Mouse (Mus musculus): Measurements from ENCODE around the gene Zswim7. TPM values are rescaled to one million over a fixed set of nuclear protein-coding genes. Genes with fewer than 3 reads are reported as not detected.

Zswim7 gene
- polyA plus RNA-seq, 1 experiment: 7.8 TPM

DNA sequence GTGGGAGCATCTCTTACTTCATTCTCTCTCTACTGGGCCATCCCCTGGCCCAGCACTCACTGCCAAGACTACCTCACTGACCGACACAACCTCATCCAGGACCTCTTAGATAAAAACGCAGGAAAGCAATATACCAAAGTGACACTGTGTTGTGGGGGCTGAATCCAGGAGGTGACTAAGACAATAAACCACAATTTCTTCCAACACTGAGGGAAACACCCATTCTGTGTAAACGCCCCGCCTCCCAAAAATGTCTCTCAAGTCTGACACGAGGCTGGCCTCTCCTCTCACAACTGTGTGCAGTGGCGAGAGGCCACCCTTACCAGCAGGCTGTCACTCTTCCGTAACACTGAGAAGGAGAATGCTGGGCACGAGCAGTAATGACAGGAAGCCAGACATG is 12.8 kb downstream of the Zswim7 start:
- TF ChIP-seq POLR2A (IDR thresholded peaks at IDR 0.05; ENCODE audit: borderline replicate concordance, control insufficient read depth, low read depth, low read length) (no peak), CTCF (IDR thresholded peaks at IDR 0.05; ENCODE audit: control insufficient read depth, insufficient read depth, low read length) (no peak)
- Histone ChIP-seq H3K4me1 (ENCODE audit: control insufficient read depth, insufficient read depth, low read length) (no peaks in the 10 kb centered on the region), H3K27ac (ENCODE audit: control insufficient read depth, insufficient read depth, low read depth, low read length, poor library complexity) (no peak overlapping the region), H3K4me3 (replicated peaks; ENCODE audit: control insufficient read depth, low read depth, low read length) (no peak overlapping the region)
- 66% methylated on average over 8 of the region's 8 CpGs for WGBS

DNA sequence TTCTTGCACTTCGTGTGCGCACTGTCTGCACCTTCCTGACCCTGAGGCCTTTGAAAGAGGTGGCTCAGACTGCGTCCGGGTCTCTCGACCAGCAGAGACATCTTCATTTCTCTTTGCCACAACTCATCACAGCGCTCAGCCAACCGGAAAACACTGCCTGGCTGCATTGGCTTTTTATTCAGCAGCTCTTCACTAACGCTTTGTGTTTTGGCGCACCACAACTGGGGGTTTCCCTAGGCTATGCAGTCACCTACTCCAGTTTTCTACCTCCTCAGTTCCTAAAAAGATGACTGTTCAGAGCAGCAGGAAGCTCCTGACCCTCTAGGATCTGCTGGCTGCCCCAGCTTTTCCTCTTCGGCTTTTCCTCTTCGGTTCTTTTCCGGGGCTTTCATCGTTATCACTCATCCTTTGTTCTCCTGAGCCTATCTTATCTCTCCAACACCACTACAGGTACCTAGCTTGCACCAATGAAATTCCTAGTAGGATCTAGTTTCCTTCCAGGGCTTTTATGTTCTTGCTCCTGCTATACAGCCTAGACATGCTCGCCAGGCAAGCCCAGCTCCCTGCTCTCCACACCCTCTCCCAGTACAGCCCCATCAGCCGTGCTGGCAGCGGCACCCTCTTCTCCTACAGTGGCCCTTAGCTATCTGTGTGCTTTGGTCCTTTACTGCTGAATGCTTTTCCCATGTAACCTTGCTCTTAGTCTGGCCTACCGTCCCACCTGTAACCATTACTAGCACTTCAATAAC is 14.5 kb downstream of the Zswim7 start:
- Histone ChIP-seq H3K4me1 (ENCODE audit: control insufficient read depth, insufficient read depth, low read length) (no peaks in the 10 kb centered on the region), H3K27ac (ENCODE audit: control insufficient read depth, insufficient read depth, low read depth, low read length, poor library complexity) (no peak overlapping the region), H3K4me3 (replicated peaks; ENCODE audit: control insufficient read depth, low read depth, low read length) (no peak overlapping the region)
- 83% methylated on average over 17 of the region's 17 CpGs for WGBS
- no peak for TF ChIP-seq POLR2A (IDR thresholded peaks at IDR 0.05; ENCODE audit: borderline replicate concordance, control insufficient read depth, low read depth, low read length)
- no peak for TF ChIP-seq CTCF (IDR thresholded peaks at IDR 0.05; ENCODE audit: control insufficient read depth, insufficient read depth, low read length)

DNA sequence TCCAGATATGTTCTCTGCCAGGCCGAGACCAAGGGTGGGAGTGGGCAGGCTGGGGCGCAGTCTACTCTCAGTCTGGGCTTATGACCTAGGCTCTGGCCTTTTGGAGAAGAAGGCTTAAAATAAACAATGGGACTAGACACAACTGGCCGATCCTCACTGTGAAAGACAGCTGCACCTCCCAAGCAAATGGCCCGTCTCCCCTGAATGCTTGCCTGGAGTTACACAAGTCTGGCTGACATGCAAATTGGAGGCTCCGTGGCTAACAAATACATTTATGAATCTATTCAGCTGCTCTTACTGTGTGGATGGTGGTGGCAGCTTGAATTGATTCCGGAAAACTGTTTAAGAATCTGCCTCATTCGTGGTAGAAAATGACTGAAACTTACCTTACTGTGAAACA is 15.5 kb downstream of the Zswim7 start:
- Histone ChIP-seq H3K27ac (ENCODE audit: control insufficient read depth, insufficient read depth, low read depth, low read length, poor library complexity) (no peak overlapping the region), H3K4me3 (replicated peaks; ENCODE audit: control insufficient read depth, low read depth, low read length) (no peak overlapping the region), H3K4me1 (ENCODE audit: control insufficient read depth, insufficient read depth, low read length) (no peaks in the 10 kb centered on the region)
- TF ChIP-seq POLR2A (IDR thresholded peaks at IDR 0.05; ENCODE audit: borderline replicate concordance, control insufficient read depth, low read depth, low read length) (no peak), CTCF (IDR thresholded peaks at IDR 0.05; ENCODE audit: control insufficient read depth, insufficient read depth, low read length) (no peak)
- 85% methylated on average over 7 of the region's 7 CpGs for WGBS

DNA sequence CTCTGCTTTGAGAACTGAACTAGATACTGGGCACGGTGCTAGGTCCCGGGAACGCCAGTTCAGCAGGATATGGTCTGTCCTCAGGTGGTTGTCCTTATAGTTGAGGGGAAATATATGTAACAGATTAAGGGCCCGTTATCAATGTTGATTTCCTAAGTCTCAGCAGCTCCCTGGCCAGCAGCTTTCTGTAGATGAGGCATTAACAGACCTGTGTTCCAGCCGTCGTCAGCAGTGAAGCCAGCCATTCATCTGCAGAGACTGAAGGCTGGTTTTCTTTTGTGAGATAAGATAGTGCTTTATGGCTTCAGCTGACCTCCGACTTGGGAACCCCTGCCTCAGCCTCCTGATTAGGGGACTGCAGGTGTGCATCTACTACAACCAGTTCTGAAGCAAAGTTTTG is 17.2 kb downstream of the Zswim7 start:
- WGBS: 76% methylated on average over 7 of the region's 7 CpGs
- no peak overlapping the region for H3K4me3 ChIP-seq (replicated peaks; ENCODE audit: control insufficient read depth, low read depth, low read length)
- no peak overlapping the region for H3K27ac ChIP-seq (ENCODE audit: control insufficient read depth, insufficient read depth, low read depth, low read length, poor library complexity)
- no peaks in the 10 kb centered on the region for H3K4me1 ChIP-seq (ENCODE audit: control insufficient read depth, insufficient read depth, low read length)
- TF ChIP-seq CTCF (IDR thresholded peaks at IDR 0.05; ENCODE audit: control insufficient read depth, insufficient read depth, low read length) (no peak), POLR2A (IDR thresholded peaks at IDR 0.05; ENCODE audit: borderline replicate concordance, control insufficient read depth, low read depth, low read length) (no peak)

DNA sequence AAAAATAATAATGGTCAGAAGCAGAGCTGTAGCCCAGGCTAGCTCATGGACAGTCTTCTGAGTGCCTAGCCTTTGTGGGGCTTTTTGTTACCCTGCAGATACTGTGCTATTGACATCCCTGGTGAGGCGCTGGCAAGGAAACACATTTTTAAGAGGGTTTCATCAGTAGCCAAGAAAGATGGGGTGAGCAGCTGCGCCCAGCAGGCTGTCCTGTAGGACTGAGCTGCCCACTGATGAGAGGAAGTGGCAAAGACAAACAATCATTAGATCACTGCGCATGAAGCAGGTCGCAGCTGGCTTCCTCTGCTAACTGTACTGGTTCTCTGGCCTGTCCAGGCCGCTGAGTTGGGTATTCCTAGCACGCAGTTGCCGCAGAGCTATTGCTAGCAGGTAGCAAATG is 17.6 kb downstream of the Zswim7 start:
- TF ChIP-seq POLR2A (IDR thresholded peaks at IDR 0.05; ENCODE audit: borderline replicate concordance, control insufficient read depth, low read depth, low read length): no peak
- no peak for TF ChIP-seq CTCF (IDR thresholded peaks at IDR 0.05; ENCODE audit: control insufficient read depth, insufficient read depth, low read length)
- WGBS: 83% methylated on average over 7 of the region's 7 CpGs
- Histone ChIP-seq H3K27ac (ENCODE audit: control insufficient read depth, insufficient read depth, low read depth, low read length, poor library complexity) (no peak overlapping the region), H3K4me1 (ENCODE audit: control insufficient read depth, insufficient read depth, low read length) (no peaks in the 10 kb centered on the region), H3K4me3 (replicated peaks; ENCODE audit: control insufficient read depth, low read depth, low read length) (no peak overlapping the region)

DNA sequence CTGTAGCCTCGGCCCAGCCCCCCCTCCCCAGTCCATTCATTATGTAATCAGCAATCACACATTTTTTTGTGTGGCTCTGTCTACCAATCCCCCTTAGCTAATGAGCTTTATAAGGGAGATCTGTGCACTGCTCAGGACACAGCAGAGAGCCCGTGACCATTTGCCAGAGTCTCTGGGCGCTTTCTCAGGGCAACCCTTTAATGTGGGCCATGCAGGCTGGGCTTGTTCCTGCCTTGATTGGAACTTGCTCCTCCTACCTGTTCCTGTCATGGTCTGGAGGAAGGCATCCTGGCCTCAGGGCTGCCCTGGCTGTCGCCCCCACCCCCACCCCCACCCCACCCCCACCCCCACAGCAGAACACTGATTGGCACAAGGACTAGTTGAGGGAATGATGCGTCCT is 22.0 kb downstream of the Zswim7 start:
- H3K27ac ChIP-seq (ENCODE audit: control insufficient read depth, insufficient read depth, low read depth, low read length, poor library complexity): no peak overlapping the region
- no peak overlapping the region for H3K4me3 ChIP-seq (replicated peaks; ENCODE audit: control insufficient read depth, low read depth, low read length)
- no peak for TF ChIP-seq CTCF (IDR thresholded peaks at IDR 0.05; ENCODE audit: control insufficient read depth, insufficient read depth, low read length)
- no peak for TF ChIP-seq POLR2A (IDR thresholded peaks at IDR 0.05; ENCODE audit: borderline replicate concordance, control insufficient read depth, low read depth, low read length)
- WGBS: 45% methylated on average over 5 of the region's 5 CpGs
- H3K4me1 ChIP-seq (ENCODE audit: control insufficient read depth, insufficient read depth, low read length): no peaks in the 10 kb centered on the region

DNA sequence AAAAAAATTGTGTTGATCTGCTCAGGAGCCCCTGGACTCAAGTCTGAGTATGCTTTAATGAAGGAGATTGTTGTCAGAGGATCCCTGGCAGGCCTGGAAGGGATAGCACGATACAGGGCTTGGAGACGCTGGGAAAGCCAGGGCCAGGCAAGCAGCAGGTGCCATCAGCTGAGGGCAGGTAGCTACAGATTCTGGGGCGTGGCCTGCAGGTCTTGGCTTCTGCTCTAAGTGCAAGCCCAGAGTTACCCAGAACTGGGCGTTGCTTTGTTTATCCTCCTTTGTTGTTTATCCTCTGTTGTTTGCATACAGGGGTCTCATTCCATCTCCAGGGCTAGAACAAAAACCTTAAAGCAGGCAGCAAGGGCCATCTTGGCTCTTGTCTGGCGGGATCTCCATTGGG is 27.8 kb downstream of the Zswim7 start:
- WGBS: 86% methylated on average over 5 of the region's 5 CpGs
- Histone ChIP-seq H3K4me3 (replicated peaks; ENCODE audit: control insufficient read depth, low read depth, low read length) (no peak overlapping the region), H3K27ac (ENCODE audit: control insufficient read depth, insufficient read depth, low read depth, low read length, poor library complexity) (no peak overlapping the region), H3K4me1 (ENCODE audit: control insufficient read depth, insufficient read depth, low read length) (peaks cover 3% of the 10 kb centered on the region)
- TF ChIP-seq POLR2A (IDR thresholded peaks at IDR 0.05; ENCODE audit: borderline replicate concordance, control insufficient read depth, low read depth, low read length) (no peak), CTCF (IDR thresholded peaks at IDR 0.05; ENCODE audit: control insufficient read depth, insufficient read depth, low read length) (no peak)

DNA sequence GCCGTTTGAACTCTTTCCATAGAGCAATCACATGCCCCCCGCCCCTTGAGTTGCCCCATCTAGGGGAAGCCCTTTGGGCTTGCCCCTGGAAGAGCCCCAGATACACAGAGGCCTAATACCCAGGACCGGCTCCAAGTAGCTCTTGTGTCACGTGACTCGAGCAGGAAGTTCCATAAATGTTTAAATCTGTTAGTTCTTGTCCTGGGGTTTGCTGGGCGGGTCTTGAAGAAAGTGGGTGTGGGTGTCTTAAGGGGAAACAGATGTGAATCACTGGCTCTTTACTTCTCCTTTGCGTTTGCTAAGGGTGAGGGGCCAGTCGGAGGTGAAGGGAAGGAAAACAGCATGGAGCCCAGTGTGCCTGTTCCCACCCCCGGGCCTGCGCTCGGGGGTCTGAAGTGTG is 30.1 kb downstream of the Zswim7 start:
- TF ChIP-seq POLR2A (IDR thresholded peaks at IDR 0.05; ENCODE audit: borderline replicate concordance, control insufficient read depth, low read depth, low read length) (no peak), CTCF (IDR thresholded peaks at IDR 0.05; ENCODE audit: control insufficient read depth, insufficient read depth, low read length) (no peak)
- Histone ChIP-seq H3K4me1 (ENCODE audit: control insufficient read depth, insufficient read depth, low read length) (peaks cover 3% of the 10 kb centered on the region), H3K27ac (ENCODE audit: control insufficient read depth, insufficient read depth, low read depth, low read length, poor library complexity) (peak overlapping the region; percentile 24; the same call in 1 of the 2 replicates), H3K4me3 (replicated peaks; ENCODE audit: control insufficient read depth, low read depth, low read length) (peak overlapping the region; percentile 30)
- 6% methylated on average over 11 of the region's 11 CpGs for WGBS
